Comparison of ENCODE assay signal across 1 mouse cellular context in genomic region chr1:106171241-106172220, GRCm38 (mm10).
A peak's percentile ranks its signal among the peaks of the same experiment; 100 is the strongest.
TF ChIP-seq lines count a peak whose summit lies in the region.

Gene Phlpp1, plus strand, starts transcription at chr1:106171752.

TF ChIP-seq in CH12.LX, 34 proteins besides CTCF, POLR2A, EP300 and RAD21 (continued from another document):
- TF ChIP-seq RCOR1 (conservative IDR thresholded peaks at IDR 0.05; ENCODE audit: low read depth, low read length), result no peak
- TF ChIP-seq ZMIZ1 (IDR thresholded peaks at IDR 0.05; ENCODE audit: low read depth, low read length), result 0 out of 2 replicates have a peak, but pooled peaks have one; percentile 24
- peak; percentile 72 for TF ChIP-seq NRF1 (IDR thresholded peaks at IDR 0.05; ENCODE audit: low read depth, low read length)
- TF ChIP-seq SMC3 (IDR thresholded peaks at IDR 0.05; ENCODE audit: low read depth, low read length), result peak; percentile 87
- TF ChIP-seq PAX5 (IDR thresholded peaks at IDR 0.05; ENCODE audit: low read length), result no peak
- peak; percentile 99 for TF ChIP-seq BHLHE40 (IDR thresholded peaks at IDR 0.05; ENCODE audit: low read depth, low read length)
- TF ChIP-seq POLR2AphosphoS2 (IDR thresholded peaks at IDR 0.05; ENCODE audit: low read depth, low read length), result no peak; the same call in 1 of the 2 replicates
- TF ChIP-seq ZC3H11A (IDR thresholded peaks at IDR 0.05; ENCODE audit: low read depth, low read length), result peak; percentile 56
- TF ChIP-seq TCF12 (IDR thresholded peaks at IDR 0.05; ENCODE audit: low read depth, low read length), result no peak; the same call in 1 of the 2 replicates
- TF ChIP-seq JUND (conservative IDR thresholded peaks at IDR 0.05; ENCODE audit: low read depth, low read length), result no peak; the same call in 1 of the 2 replicates
- no peak for TF ChIP-seq TBP (conservative IDR thresholded peaks at IDR 0.05; ENCODE audit: low read depth, low read length)
- TF ChIP-seq NELFE (IDR thresholded peaks at IDR 0.05; ENCODE audit: low read depth, low read length), result no peak
- TF ChIP-seq MAFK (IDR thresholded peaks at IDR 0.05; ENCODE audit: insufficient replicate concordance, low read length), result no peak
